Mouse (Mus musculus): Measurements from ENCODE around the gene Pid1. TPM values are rescaled to one million over a fixed set of nuclear protein-coding genes. Genes with fewer than 3 reads are reported as not detected.

Gene Pid1
- polyA plus RNA-seq, 1 experiment from 2014 or later = 143 TPM

DNA sequence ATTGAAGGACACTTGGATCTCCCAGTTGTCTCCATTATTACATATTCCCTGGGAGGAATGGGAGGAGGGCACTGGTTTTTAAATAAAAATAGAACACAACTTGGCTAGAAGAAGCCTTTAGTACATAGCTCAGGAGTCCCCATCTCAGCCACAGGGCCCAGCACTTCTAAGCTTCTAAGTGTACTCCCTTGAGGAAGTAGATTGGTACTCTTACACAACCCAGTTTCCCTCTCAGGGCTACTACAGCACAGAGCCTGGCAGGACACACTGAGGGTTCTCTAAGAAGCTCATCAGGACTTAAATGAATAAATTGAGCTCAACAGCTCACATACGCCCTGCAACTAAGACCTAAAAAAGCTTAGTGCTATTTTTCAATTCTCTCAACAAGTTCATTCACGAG, 165.1 kb downstream of the Pid1 start:
- H3K9ac ChIP-seq = no peak overlapping the region
- WGBS = 86% methylated on average over 2 of the region's 2 CpGs
- no peaks in the 10 kb centered on the region for H3K4me1 ChIP-seq (replicated peaks)
- no peaks in the 10 kb centered on the region for H3K27me3 ChIP-seq
- no peak for ATAC-seq (ENCODE audit: low read depth)
- no peak overlapping the region for H3K27ac ChIP-seq (replicated peaks)
- H3K4me2 ChIP-seq = no peak overlapping the region
- H3K9me3 ChIP-seq = no peaks in the 10 kb centered on the region
- no peak overlapping the region for H3K4me3 ChIP-seq
- no peaks in the 10 kb centered on the region for H3K36me3 ChIP-seq

DNA sequence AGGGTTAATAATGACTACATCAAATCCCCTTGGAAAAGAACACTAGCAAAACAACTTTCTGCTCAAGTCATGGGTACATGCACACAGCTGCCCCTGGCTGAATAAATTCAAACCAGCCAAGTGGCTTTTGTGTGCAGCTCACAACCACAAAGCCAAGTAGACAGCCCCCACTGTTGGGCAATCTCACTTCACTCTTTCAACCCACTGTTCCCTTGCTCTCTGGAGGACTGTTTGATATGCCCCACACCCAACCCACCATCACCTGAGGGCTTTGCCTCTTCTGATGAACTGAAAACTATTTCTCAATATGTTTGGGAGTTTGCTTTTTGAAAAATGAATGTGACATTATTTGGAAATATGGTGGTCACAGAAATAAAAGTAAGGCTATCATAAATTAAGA, 171.8 kb downstream of the Pid1 start:
- no peaks in the 10 kb centered on the region for H3K36me3 ChIP-seq
- no peak overlapping the region for H3K9ac ChIP-seq
- H3K9me3 ChIP-seq = no peaks in the 10 kb centered on the region
- H3K4me3 ChIP-seq = no peak overlapping the region
- no peak overlapping the region for H3K27ac ChIP-seq (replicated peaks)
- ATAC-seq (ENCODE audit: low read depth) = no peak
- H3K4me2 ChIP-seq = no peak overlapping the region
- no peaks in the 10 kb centered on the region for H3K4me1 ChIP-seq (replicated peaks)
- no peaks in the 10 kb centered on the region for H3K27me3 ChIP-seq

DNA sequence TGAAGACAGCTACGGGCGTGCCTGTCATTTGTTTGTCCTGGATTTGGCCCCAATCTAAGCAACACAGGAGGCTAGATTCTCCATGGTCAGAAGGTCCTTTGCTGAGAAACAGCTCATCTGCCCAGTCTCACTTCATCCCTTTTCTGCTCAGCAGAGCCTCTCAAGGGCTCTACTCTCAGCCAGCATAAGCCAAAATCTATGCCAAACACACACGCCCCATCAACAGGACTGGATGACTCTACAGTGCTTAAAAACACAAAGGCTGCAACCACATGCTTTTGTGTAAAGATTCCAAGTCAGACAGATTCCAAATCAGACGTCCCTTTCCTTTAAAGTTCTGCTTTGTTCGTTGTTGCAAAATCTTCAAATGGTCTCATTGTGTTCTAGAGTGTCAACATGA, 174.5 kb downstream of the Pid1 start:
- no peak for ATAC-seq (ENCODE audit: low read depth)
- H3K4me1 ChIP-seq (replicated peaks) = no peaks in the 10 kb centered on the region
- no peaks in the 10 kb centered on the region for H3K36me3 ChIP-seq
- H3K9me3 ChIP-seq = no peaks in the 10 kb centered on the region
- H3K4me2 ChIP-seq = no peak overlapping the region
- no peaks in the 10 kb centered on the region for H3K27me3 ChIP-seq
- no peak overlapping the region for H3K4me3 ChIP-seq
- H3K27ac ChIP-seq (replicated peaks) = no peak overlapping the region
- no peak overlapping the region for H3K9ac ChIP-seq
- 85% methylated on average over 5 of the region's 5 CpGs for WGBS

DNA sequence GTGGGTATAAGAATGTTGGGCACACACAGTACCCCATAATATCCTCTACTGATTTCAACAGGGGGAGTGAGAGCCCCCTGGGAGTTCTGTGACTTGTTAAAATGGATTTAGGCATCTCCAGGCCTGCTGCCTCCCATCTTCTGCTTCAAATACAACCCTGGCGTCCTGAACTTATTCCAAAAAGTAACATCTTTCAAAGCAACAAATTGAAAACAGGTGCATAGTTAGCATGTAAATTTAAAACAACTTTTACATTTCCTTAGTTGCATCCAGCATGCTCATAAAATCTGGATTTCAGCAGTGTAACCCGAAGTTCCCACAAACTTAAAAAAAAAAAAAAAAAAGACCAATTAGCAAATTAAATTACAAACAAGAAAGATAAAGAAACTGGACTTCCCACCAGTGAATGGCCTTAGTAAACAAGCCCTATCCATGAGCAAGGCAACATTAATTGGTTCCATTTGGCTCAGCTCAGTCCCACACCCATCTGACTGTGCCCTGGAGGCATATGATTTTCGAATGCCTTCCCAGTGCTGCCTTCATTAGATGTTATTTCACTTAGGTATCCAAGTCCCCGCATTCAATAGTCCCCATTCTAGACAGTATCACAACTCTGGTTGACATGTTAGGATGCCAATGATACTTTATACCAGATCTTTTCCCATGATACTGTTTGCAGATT, 177.1 kb downstream of the Pid1 start:
- Histone ChIP-seq H3K9me3 (no peaks in the 10 kb centered on the region), H3K27ac (replicated peaks) (no peak overlapping the region), H3K27me3 (no peaks in the 10 kb centered on the region), H3K9ac (no peak overlapping the region), H3K4me2 (no peak overlapping the region), H3K4me1 (replicated peaks) (no peaks in the 10 kb centered on the region; the same call in 1 of the 2 replicates), H3K4me3 (no peak overlapping the region), H3K36me3 (no peaks in the 10 kb centered on the region)
- WGBS = 71% methylated on average over 4 of the region's 4 CpGs
- ATAC-seq (ENCODE audit: low read depth) = no peak

DNA sequence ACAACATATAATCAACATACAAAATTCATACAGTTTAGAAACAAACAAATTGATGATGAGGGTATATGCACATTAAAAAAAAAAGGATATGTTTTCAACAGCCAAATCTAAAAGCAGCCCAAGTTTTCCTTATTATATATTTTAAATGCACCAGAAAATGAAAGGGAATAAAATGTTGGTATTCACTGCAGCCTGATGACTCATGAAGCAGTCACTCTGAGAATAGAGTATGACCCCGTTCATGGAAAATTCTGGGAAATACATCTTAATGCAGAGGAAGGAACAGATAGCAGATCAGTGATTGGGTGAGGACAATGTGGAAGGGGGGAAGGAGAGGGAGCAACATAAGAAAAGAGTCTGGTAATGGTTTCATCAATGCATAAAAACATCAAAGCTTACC, 186.3 kb downstream of the Pid1 start:
- H3K4me3 ChIP-seq = no peak overlapping the region
- H3K4me2 ChIP-seq = no peak overlapping the region
- H3K4me1 ChIP-seq (replicated peaks) = peaks cover 17% of the 10 kb centered on the region
- no peak overlapping the region for H3K9ac ChIP-seq
- no peaks in the 10 kb centered on the region for H3K27me3 ChIP-seq
- WGBS = 90% methylated on average over 1 of the region's 1 CpGs
- ATAC-seq (ENCODE audit: low read depth) = no peak
- no peak overlapping the region for H3K27ac ChIP-seq (replicated peaks)
- H3K9me3 ChIP-seq = no peaks in the 10 kb centered on the region
- H3K36me3 ChIP-seq = no peaks in the 10 kb centered on the region

DNA sequence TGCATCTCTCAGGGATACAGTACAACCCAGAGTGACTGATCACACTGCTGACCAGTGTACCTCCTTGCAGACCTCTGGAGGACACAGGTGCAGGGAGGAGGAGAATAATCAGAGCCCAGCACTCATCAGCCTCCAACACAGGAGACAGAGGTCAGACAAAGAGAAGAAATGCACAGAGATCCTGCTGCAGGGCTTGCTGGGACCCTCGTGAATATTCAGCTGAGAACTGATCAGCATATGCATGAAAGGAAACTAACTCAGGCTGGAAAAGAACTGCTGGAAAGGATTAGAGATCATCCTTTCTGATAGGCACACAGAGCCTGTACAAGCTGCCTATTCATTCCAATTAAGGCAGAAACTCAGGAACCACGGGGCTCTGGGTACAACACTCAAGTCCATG, 186.9 kb downstream of the Pid1 start:
- Histone ChIP-seq H3K9ac (no peak overlapping the region), H3K9me3 (no peaks in the 10 kb centered on the region), H3K36me3 (no peaks in the 10 kb centered on the region), H3K4me3 (no peak overlapping the region), H3K4me2 (no peak overlapping the region), H3K4me1 (replicated peaks) (peaks cover 17% of the 10 kb centered on the region), H3K27ac (replicated peaks) (peak overlapping the region; percentile 6), H3K27me3 (no peaks in the 10 kb centered on the region)
- 16% methylated on average over 2 of the region's 2 CpGs for WGBS
- ATAC-seq (ENCODE audit: low read depth) = peak; percentile 56; the same call in 1 of the 2 replicates

DNA sequence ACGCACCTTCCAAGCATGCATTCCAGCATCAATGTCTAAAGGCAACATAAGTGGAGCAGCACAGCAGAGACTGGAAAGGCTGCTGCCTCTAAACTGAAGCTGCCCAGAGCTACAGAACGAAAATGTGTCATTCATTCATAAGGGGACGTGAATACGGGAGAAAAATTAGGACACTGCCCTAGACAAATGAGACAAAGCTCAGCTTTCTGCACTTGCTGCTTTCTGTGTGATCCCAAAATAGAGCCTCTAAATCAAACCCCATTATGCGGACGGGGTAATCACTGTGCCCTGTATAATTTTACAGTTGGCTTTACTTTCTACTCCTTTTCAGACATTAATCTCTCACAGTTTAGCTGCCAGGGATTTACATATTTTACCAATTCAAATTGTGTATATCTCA, 191.0 kb downstream of the Pid1 start:
- Histone ChIP-seq H3K36me3 (no peaks in the 10 kb centered on the region), H3K27me3 (no peaks in the 10 kb centered on the region), H3K4me1 (replicated peaks) (peaks cover 11% of the 10 kb centered on the region), H3K4me3 (no peak overlapping the region), H3K9me3 (no peaks in the 10 kb centered on the region), H3K27ac (replicated peaks) (no peak overlapping the region), H3K4me2 (no peak overlapping the region), H3K9ac (no peak overlapping the region)
- WGBS = 53% methylated on average over 6 of the region's 6 CpGs
- no peak for ATAC-seq (ENCODE audit: low read depth)

DNA sequence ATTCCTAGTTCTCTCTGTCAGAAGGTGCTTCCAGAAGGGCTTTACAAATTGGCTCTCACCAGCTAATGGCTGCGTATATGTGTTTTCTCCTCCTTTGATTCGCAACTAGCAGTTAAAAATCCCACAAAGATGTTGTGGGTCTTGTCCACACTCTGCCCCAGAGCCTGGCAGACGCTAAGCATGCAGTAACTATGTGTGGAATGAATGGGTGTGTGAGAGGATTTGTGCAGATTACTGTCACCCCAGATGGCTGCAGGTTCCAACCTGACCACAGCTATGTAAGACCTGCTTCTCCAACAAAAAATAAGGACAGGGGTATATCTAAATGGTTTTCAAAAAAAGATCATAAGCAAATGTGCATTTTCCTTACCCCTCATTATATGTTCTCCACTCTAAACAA, 206.2 kb downstream of the Pid1 start:
- no peaks in the 10 kb centered on the region for H3K9me3 ChIP-seq
- no peaks in the 10 kb centered on the region for H3K36me3 ChIP-seq
- H3K4me2 ChIP-seq = no peak overlapping the region
- H3K27me3 ChIP-seq = no peaks in the 10 kb centered on the region
- 90% methylated on average over 3 of the region's 3 CpGs for WGBS
- peaks cover 11% of the 10 kb centered on the region for H3K4me1 ChIP-seq (replicated peaks)
- no peak overlapping the region for H3K4me3 ChIP-seq
- no peak overlapping the region for H3K27ac ChIP-seq (replicated peaks)
- no peak overlapping the region for H3K9ac ChIP-seq
- ATAC-seq (ENCODE audit: low read depth) = no peak

DNA sequence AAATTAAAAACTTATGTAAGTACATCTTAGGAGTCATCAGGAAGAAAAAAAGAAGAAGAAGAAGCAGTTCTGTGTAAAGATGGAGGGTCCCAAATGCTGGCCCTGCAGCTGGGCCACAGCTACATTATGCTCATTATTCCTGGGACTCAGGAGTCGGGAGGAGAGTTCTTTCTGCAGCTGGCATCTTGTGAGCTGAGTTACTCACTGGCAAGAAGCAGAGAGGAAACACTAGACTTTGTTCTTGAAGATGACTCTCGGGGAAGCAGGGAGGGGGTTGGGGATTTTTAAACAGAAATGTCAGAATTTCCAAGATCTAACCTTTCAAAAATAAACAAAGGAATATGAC, 208.4 kb downstream of the Pid1 start:
- Histone ChIP-seq H3K4me1 (replicated peaks) (peaks cover 11% of the 10 kb centered on the region), H3K9ac (no peak overlapping the region), H3K27me3 (no peaks in the 10 kb centered on the region), H3K36me3 (no peaks in the 10 kb centered on the region), H3K4me2 (peak overlapping the region; percentile 9; the same call in 1 of the 2 replicates), H3K9me3 (no peaks in the 10 kb centered on the region), H3K4me3 (no peak overlapping the region), H3K27ac (replicated peaks) (peak overlapping the region; percentile 59)
- WGBS = 15% methylated on average over 2 of the region's 2 CpGs
- ATAC-seq (ENCODE audit: low read depth) = no peak

DNA sequence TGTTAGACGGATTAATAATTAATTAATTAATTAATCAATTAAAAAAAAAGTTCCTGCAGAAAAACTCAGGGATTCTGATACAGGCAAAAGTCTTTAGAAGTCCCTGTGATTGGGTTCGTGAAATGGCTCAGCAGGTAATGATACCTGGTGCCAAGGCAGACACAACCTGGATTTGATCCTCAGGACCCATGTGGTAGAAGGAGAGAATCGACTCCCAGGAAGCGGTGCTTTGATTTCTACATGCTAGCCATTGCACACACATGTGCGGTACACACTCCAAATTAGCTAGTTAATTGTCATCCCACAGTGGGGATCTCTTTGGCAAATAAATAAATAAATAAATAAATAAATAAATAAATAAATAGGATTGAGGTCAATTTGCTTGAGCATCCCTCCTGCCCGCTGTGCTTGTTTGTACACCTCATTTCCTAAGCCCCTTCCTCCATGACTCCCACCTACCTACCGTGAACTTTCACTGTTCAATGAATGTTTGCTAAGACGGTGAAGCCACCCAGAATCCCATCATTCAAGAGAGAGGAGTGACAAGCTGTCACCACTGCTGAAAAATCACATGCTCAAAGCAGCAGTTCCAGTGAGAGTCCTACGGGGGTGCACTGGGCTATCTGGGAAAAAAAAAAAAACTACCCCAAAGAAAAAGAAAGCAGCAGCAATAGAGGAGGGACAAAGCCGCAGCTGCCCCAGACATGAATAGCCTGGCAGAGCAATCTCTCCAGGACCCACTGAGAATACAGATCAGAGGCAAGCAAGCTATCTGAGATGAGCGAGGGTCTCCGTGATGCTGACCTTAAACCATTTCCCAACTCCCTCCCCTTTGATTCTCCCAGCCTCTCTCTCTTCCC, 209.0 kb downstream of the Pid1 start:
- ATAC-seq (ENCODE audit: low read depth) = peak; percentile 65
- H3K9ac ChIP-seq = no peak overlapping the region
- no peaks in the 10 kb centered on the region for H3K9me3 ChIP-seq
- no peak overlapping the region for H3K4me3 ChIP-seq
- WGBS = 48% methylated on average over 12 of the region's 12 CpGs
- peak overlapping the region; percentile 59 for H3K27ac ChIP-seq (replicated peaks)
- peak overlapping the region; percentile 9; the same call in 1 of the 2 replicates for H3K4me2 ChIP-seq
- H3K4me1 ChIP-seq (replicated peaks) = peaks cover 11% of the 10 kb centered on the region
- H3K36me3 ChIP-seq = no peaks in the 10 kb centered on the region
- no peaks in the 10 kb centered on the region for H3K27me3 ChIP-seq

DNA sequence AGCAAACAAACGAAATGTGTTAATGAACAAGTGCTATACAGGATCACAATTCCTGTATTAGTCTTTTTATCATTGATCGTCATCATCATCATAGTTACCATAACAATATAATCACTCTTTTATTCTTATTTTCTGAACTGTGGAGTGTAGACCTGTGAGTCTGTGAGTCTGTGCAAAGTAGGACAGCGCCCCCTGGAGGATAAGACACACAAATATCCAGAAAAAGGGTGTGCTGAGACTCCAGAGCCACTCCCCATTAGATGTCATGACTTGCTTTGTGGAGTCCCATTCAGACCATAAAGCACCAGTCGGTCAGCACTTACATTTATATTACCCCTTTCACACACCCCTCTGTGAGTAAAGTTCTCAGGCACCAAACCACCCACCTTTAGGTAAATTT, 210.0 kb downstream of the Pid1 start:
- H3K36me3 ChIP-seq = no peaks in the 10 kb centered on the region

DNA sequence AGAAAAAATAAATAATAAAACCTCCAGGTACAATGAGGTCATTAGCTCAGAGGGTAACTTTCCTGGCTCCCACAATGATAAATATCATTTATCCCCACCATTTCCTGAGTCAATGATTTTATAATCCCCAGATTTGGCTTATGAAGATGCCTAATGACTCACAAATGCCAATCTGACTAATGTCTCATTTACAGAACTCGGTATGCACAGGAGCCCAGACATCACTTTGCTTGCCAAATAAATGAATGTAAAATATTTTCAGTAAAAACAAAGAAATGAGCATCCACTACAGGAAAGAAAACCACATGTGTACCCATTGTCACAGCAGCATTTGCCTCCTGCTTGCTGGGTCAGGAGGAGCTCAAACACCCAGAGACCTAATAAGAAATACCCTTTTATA, 222.4 kb downstream of the Pid1 start:
- Histone ChIP-seq H3K9me3 (no peaks in the 10 kb centered on the region), H3K27ac (replicated peaks) (no peak overlapping the region), H3K4me3 (no peak overlapping the region), H3K4me2 (no peak overlapping the region), H3K4me1 (replicated peaks) (no peaks in the 10 kb centered on the region), H3K36me3 (no peaks in the 10 kb centered on the region), H3K9ac (no peak overlapping the region), H3K27me3 (no peaks in the 10 kb centered on the region)
- ATAC-seq (ENCODE audit: low read depth) = no peak
- 63% methylated on average over 1 of the region's 1 CpGs for WGBS

More for the DNA sequence above, 210.0 kb downstream of the Pid1 start:
- H3K27ac ChIP-seq (replicated peaks) = no peak overlapping the region
- H3K4me2 ChIP-seq = no peak overlapping the region
- peaks cover 11% of the 10 kb centered on the region for H3K4me1 ChIP-seq (replicated peaks)
- no peaks in the 10 kb centered on the region for H3K27me3 ChIP-seq
- ATAC-seq (ENCODE audit: low read depth) = peak; percentile 25; the same call in 1 of the 2 replicates
- no peaks in the 10 kb centered on the region for H3K9me3 ChIP-seq
- no peak overlapping the region for H3K4me3 ChIP-seq
- WGBS = 52% methylated on average over 4 of the region's 4 CpGs
- H3K9ac ChIP-seq = no peak overlapping the region

All from neural tube, embryonic 13.5 days (tissue).